Mouse (Mus musculus) ovary, postnatal 10 days (tissue): ENCODE data around the gene Lmntd1.

ENCODE experiments used
- DNase-seq: peaks from one replicate; pipeline ENCODE4 v3.0.0; 2022; ENCODE audit warnings: low spot score

The Lmntd1 gene

DNA sequence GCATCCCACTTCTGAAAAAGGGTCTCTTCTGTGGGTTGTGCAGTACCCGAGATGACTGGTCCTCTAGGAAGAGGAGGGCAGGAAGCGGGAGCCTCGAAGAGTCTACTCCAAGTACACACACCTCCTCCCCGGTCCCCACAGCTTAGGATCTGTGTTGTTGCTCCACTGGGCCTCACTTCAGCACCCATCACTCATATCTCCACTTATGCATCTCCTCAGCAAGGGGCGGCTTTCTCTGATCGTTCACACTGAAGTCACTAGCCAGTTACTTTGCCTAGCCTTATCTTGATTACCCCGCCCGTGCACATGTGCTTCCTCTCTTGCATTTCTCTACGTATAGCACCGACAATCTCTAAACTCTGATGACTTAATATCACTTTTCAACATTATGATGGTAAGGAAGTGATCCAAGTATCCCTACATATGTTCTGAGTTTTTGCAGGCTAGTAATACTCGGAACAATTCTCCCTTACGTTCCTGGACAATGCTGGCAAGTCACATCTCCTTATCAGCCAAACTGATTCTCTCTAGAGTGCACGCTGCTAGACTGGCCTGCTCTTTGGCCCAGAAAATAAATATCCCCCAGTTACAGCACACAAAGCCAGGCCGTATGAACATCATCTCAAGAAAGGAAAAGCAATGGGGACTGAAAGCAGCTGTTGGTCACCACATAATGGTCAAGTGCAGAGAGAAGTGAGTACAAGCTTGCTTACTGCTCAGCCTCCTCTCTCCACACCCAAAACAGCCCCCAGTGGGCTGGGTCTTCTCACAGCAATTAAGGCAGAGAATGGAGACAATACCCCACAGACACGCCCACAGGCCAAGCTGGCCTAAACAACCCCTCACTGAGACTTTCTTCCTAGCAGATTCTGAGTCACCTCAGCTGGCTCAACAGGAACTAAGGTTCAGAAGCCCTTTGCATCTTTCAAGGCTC lies 56.8 kb downstream of the Lmntd1 start:
- DNase-seq, result no peak

- no peak for DNase-seq
These were observed 60.9 kb downstream of the Lmntd1 start for GRCm38 (mm10) chr6:145553226-145553625.

GRCm38 (mm10) chr6:145552817-145553216 lies 61.3 kb downstream of the Lmntd1 start:
- DNase-seq, result no peak

GRCm38 (mm10) chr6:145550993-145551392 lies 63.1 kb downstream of the Lmntd1 start:
- DNase-seq, result no peak

- no peak for DNase-seq
These were observed 68.0 kb downstream of the Lmntd1 start for GRCm38 (mm10) chr6:145545927-145546641.

- DNase-seq, result no peak
These were observed 69.3 kb downstream of the Lmntd1 start for GRCm38 (mm10) chr6:145544838-145545237.

DNA sequence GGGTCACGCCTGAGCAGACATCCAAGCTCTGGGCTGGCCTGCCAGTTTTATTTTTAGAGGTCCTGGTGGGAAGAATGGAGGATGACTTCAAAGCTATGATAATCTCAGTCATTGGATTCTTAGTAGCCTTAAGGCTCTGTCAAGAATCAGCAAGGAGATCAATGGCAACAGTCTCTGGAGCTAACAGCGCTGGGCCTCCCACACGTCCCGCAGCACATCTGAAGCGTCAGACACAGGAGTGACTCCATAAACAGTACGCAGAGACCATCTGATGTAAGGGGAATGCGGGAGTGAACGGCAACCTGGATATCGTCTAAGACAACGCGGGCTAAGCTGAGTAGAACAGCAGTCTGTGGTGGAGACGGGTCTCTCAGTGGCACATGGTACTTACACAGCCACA lies 69.8 kb downstream of the Lmntd1 start:
- DNase-seq, result no peak

DNA sequence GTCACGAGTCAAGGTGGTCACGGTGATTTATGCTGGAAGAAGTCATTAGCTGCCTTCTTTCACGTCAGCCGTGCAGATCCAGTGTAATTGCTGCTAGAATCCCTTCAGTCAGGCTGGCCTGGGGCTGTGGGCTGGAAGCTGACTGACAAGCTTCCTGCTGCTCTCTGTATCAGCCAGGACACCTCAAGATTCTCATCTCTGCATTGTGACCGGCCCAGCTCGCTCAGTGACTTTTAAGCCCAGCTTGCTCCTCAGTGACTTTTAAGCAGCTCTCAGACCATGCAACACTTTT lies 74.6 kb downstream of the Lmntd1 start:
- no peak for DNase-seq

GRCm38 (mm10) chr6:145538787-145539567 lies 75.1 kb downstream of the Lmntd1 start:
- no peak for DNase-seq

DNA sequence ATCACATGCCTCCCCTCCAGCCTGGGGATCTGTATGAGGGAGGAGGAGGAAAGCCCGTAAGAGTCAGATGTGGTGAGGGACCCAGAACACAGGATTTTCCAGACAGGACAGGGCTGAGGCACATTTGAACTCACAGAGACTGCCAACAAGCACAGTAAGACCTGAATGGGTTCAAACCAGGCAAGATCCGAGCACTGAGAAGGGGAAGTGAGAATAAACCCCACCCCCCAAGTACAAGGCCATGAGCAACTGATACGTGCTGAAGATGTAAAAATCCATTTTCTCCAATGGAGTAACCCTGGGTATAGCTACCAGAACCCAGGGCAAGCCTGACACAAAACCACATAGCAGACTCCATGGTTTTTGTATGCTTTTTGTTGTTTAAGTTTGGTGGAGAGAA lies 83.7 kb downstream of the Lmntd1 start:
- no peak for DNase-seq

GRCm38 (mm10) chr6:145523337-145523736 lies 90.8 kb downstream of the Lmntd1 start:
- no peak for DNase-seq

- DNase-seq, result no peak
These were observed 91.5 kb downstream of the Lmntd1 start for GRCm38 (mm10) chr6:145522617-145523016.

DNA sequence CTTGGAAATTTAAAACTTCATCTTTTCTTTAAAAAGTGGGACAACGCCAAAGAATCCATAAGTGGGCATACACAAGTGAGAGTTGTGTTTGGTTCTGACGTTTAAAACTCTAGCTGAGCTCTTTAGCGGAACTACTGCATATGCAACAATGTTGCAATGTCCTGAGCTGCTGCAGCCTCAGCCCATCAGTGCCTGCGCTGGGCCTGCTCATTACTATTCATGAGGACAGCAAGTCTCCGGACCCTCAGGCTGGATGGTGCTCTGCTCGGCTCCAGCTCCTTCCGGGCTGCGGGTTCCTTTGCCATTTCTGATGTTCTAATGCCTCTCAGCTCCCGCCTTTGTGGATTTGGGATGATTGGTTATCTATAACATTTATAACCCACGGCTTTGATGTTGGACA lies 97.1 kb downstream of the Lmntd1 start:
- DNase-seq, result no peak

DNA sequence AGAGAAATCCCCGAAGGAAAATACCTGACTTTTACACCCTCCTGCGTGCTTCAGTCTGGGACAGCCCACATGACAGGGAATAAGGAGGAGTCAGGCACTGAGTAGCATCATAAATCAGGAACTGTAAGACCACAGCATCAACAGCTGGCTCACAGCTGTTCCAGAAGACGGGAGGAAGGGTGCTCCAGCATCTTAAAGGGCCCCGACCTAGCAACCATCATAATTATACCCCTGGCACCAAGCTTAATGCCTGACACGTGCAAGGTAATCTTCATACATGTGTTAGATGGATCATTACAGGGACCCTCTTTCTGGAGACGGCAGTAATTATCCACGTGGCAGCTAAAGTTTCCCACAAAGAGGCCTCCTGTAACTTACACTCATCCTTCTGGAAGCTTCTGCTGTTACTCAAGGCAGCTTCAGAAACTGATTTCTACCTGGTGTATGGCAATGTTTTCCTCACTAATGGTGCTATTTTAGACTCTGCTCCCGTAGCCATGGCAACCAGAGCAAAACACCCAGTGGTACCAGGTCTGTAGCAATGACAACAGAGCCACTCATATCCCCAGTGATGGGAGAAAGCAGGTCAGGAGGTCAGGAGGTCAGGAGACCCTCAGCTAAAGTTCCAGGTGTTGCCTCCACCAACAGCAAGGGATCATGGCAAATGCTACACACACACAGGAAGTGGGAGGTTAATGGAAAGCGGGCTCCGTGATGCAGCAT lies 98.1 kb downstream of the Lmntd1 start:
- no peak for DNase-seq

DNA sequence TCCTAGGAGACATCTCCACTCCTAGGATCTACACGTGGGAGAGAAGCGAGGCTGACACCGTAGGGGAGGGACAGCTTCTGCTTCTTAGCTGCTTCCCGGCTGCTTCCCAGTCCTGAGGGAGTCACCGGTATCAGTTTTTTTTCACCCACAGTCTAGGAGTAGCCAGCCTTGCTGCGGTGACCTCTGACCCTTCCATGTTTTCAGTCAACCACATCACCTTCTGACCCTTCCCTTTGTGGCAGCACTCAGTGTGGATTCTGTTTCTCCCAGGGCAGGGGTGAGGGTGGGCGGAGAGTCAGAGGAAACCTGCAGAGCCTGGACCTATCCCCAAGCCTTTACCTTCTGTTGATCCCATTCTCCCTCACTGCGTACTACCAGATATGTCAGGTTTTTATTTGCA lies 102.9 kb downstream of the Lmntd1 start:
- no peak for DNase-seq

DNA sequence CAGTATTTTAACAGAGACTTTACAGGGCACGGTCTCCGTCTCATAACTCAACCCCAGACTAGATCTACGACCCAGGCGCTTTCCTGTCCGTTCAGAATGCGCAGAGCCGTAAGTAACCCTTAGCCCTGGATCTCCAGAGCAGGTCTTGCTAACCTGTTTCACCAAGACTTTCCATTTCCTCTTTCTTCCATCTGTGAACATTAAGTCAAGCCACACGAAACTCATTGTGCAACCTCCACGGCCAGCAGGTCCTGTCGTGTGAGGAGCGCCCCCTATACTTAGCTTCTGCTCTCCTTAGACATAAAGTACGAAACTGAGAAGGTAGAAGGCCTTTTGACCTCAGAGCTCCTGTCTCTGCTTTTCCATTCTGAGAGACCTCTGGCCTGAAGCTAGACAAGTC lies 105.3 kb downstream of the Lmntd1 start:
- no peak for DNase-seq

GRCm38 (mm10) chr6:145501751-145502150 lies 112.4 kb downstream of the Lmntd1 start:
- no peak for DNase-seq

- DNase-seq, result no peak
These were observed 114.3 kb downstream of the Lmntd1 start for GRCm38 (mm10) chr6:145499574-145500546.

DNA sequence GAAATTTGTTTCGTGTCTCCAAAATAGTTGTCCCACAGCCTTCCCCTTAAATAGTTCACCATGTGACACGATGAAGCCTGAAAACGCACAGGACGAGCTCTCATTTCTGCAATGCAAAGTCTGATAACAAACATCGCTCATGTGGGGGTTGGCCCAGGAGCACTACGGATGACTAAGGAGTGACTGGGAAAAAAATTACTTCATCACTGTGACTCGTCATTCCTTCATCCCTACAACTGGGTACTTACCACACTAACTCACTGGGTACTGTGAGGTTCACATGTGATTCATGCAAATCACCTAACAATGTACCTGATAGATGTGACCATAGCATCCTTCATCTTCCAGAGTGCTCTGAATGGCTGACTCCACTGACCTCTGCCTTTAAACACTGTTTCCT lies 118.4 kb downstream of the Lmntd1 start:
- no peak for DNase-seq

DNA sequence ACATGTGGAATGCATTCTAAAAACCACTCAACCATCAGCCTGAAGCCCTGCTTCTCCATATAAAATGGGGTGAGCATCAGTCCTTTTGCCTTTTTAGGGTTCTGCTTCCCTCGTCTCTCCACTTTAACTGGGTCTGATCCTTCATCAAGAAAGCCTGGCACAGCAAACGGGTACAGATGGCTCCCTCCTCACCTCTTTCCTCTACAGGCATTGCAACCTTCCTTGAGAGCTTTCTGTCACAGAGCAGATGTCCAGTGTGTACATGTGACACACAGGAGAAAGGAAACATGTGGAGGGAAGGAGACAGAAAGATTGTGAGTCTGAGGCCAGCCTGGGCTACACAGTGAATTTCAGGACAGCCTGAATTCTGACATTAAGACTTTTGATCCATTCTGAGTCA lies 125.9 kb downstream of the Lmntd1 start:
- no peak for DNase-seq
